Mouse (Mus musculus): ENCODE measurements around the gene Smurf2. TPM values are rescaled to one million over a fixed set of nuclear protein-coding genes. Genes with fewer than 3 reads are reported as not detected.

The Smurf2 gene
- polyA plus RNA-seq, 1 experiment, result 17.0 TPM

- DNase-seq (ENCODE audit: extremely low spot score in 1 of 2, low spot score in 1 of 2), result no peak
Observed at GRCm38 (mm10) chr11:106908016-106908415, 12.5 kb downstream of the Smurf2 start.

GRCm38 (mm10) chr11:106907253-106907652, 13.3 kb downstream of the Smurf2 start:
- DNase-seq (ENCODE audit: extremely low spot score in 1 of 2, low spot score in 1 of 2), result no peak

GRCm38 (mm10) chr11:106905707-106906106, 14.8 kb downstream of the Smurf2 start:
- no peak for DNase-seq (ENCODE audit: extremely low spot score in 1 of 2, low spot score in 1 of 2)

GRCm38 (mm10) chr11:106899804-106900203, 20.7 kb downstream of the Smurf2 start:
- DNase-seq (ENCODE audit: extremely low spot score in 1 of 2, low spot score in 1 of 2), result no peak

GRCm38 (mm10) chr11:106896561-106897168, 23.9 kb downstream of the Smurf2 start:
- no peak for DNase-seq (ENCODE audit: extremely low spot score in 1 of 2, low spot score in 1 of 2)

GRCm38 (mm10) chr11:106883656-106884055, 36.9 kb downstream of the Smurf2 start:
- no peak for DNase-seq (ENCODE audit: extremely low spot score in 1 of 2, low spot score in 1 of 2)

GRCm38 (mm10) chr11:106872650-106873049, 47.9 kb downstream of the Smurf2 start:
- DNase-seq (ENCODE audit: extremely low spot score in 1 of 2, low spot score in 1 of 2), result no peak

GRCm38 (mm10) chr11:106851438-106851837, 69.1 kb downstream of the Smurf2 start:
- DNase-seq (ENCODE audit: extremely low spot score in 1 of 2, low spot score in 1 of 2), result peak in 1 of 2 experiments; percentile 40

- no peak for DNase-seq (ENCODE audit: extremely low spot score in 1 of 2, low spot score in 1 of 2)
Observed at GRCm38 (mm10) chr11:106842002-106842401, 78.5 kb downstream of the Smurf2 start.

GRCm38 (mm10) chr11:106828079-106828478, 92.4 kb downstream of the Smurf2 start:
- DNase-seq (ENCODE audit: extremely low spot score in 1 of 2, low spot score in 1 of 2), result no peak

- no peak for DNase-seq (ENCODE audit: extremely low spot score in 1 of 2, low spot score in 1 of 2)
Observed at GRCm38 (mm10) chr11:106824403-106824802, 96.1 kb downstream of the Smurf2 start.

- DNase-seq (ENCODE audit: extremely low spot score in 1 of 2, low spot score in 1 of 2), result no peak
Observed at GRCm38 (mm10) chr11:106823741-106824140, 96.8 kb downstream of the Smurf2 start.

GRCm38 (mm10) chr11:106822911-106823310, 97.6 kb downstream of the Smurf2 start:
- peak; percentile 72 to 78 for DNase-seq (ENCODE audit: extremely low spot score in 1 of 2, low spot score in 1 of 2)

- DNase-seq (ENCODE audit: extremely low spot score in 1 of 2, low spot score in 1 of 2), result no peak
Observed at GRCm38 (mm10) chr11:106822491-106822890, 98.0 kb downstream of the Smurf2 start.

- no peak for DNase-seq (ENCODE audit: extremely low spot score in 1 of 2, low spot score in 1 of 2)
Observed at GRCm38 (mm10) chr11:106821397-106821796, 99.1 kb downstream of the Smurf2 start.

- no peak for DNase-seq (ENCODE audit: extremely low spot score in 1 of 2, low spot score in 1 of 2)
Observed at GRCm38 (mm10) chr11:106820972-106821371, 99.5 kb downstream of the Smurf2 start.

- DNase-seq (ENCODE audit: extremely low spot score in 1 of 2, low spot score in 1 of 2), result no peak
Observed at GRCm38 (mm10) chr11:106820252-106820651, 100.3 kb downstream of the Smurf2 start.

GRCm38 (mm10) chr11:106819595-106819994, 100.9 kb downstream of the Smurf2 start:
- DNase-seq (ENCODE audit: extremely low spot score in 1 of 2, low spot score in 1 of 2), result no peak

GRCm38 (mm10) chr11:106818341-106818740, 102.2 kb downstream of the Smurf2 start:
- DNase-seq (ENCODE audit: extremely low spot score in 1 of 2, low spot score in 1 of 2), result no peak

GRCm38 (mm10) chr11:106817808-106818207, 102.7 kb downstream of the Smurf2 start:
- DNase-seq (ENCODE audit: extremely low spot score in 1 of 2, low spot score in 1 of 2), result no peak

GRCm38 (mm10) chr11:106817156-106817555, 103.4 kb downstream of the Smurf2 start:
- DNase-seq (ENCODE audit: extremely low spot score in 1 of 2, low spot score in 1 of 2), result no peak

GRCm38 (mm10) chr11:106816316-106816715, 104.2 kb downstream of the Smurf2 start:
- DNase-seq (ENCODE audit: extremely low spot score in 1 of 2, low spot score in 1 of 2), result no peak

- no peak for DNase-seq (ENCODE audit: extremely low spot score in 1 of 2, low spot score in 1 of 2)
Observed at GRCm38 (mm10) chr11:106815761-106816160, 104.8 kb downstream of the Smurf2 start.
